Mouse (Mus musculus): ENCODE measurements at regions not wholly inside any gene's neighbourhood (a gene's known extent, or its start where the extent isn't known, plus 50 kb on each side); places are given as distances from the start of the nearest gene placed in this dataset.
"Not testable (repeated sequence)": the region's sequence is repeated elsewhere in the genome, so short reads cannot be mapped to it uniquely, and the experiment has no call there.

- H3K4me1 ChIP-seq (ENCODE audit: control insufficient read depth, insufficient read depth, low read length); H3K9ac ChIP-seq (ENCODE audit: low read depth, low read length); H3K4me3 ChIP-seq (ENCODE audit: low read depth, low read length); H3K27ac ChIP-seq (replicated peaks; ENCODE audit: low read depth, low read length); H3K4me2 ChIP-seq (ENCODE audit: low read depth, low read length); H3K27me3 ChIP-seq (replicated peaks; ENCODE audit: control insufficient read depth, insufficient read depth, low read length); H3K9me3 ChIP-seq (ENCODE audit: control insufficient read depth, low read length); DNase-seq (ENCODE audit: low spot score); H3K36me3 ChIP-seq (ENCODE audit: control insufficient read depth, insufficient read depth, low read length); ATAC-seq (ENCODE audit: low read depth): not testable (repeated sequence)
- WGBS = 75% methylated on average over 4 of the region's 4 CpGs
These were observed 335.7 kb downstream of the Tbl1xr1 start for GRCm38 (mm10) chr3:22411976-22412660.

- ATAC-seq (ENCODE audit: low read depth) (no peak), DNase-seq (ENCODE audit: low spot score) (peak; percentile 48)
- Histone ChIP-seq H3K27me3 (replicated peaks; ENCODE audit: control insufficient read depth, insufficient read depth, low read length) (no peaks in the 10 kb centered on the region), H3K9me3 (ENCODE audit: control insufficient read depth, low read length) (no peaks in the 10 kb centered on the region), H3K4me1 (ENCODE audit: control insufficient read depth, insufficient read depth, low read length) (no peaks in the 10 kb centered on the region), H3K27ac (replicated peaks; ENCODE audit: low read depth, low read length) (no peak overlapping the region), H3K4me3 (ENCODE audit: low read depth, low read length) (no peak overlapping the region), H3K36me3 (ENCODE audit: control insufficient read depth, insufficient read depth, low read length) (no peaks in the 10 kb centered on the region), H3K9ac (ENCODE audit: low read depth, low read length) (no peak overlapping the region), H3K4me2 (ENCODE audit: low read depth, low read length) (no peak overlapping the region)
- 71% methylated on average over 9 of the region's 9 CpGs for WGBS
These were observed 361.8 kb downstream of the Tbl1xr1 start for GRCm38 (mm10) chr3:22438027-22438780.

GRCm38 (mm10) chr3:22470542-22470941 lies 394.1 kb downstream of the Tbl1xr1 start:
- Histone ChIP-seq H3K27ac (replicated peaks; ENCODE audit: low read depth, low read length) (no peak overlapping the region), H3K36me3 (ENCODE audit: control insufficient read depth, insufficient read depth, low read length) (no peaks in the 10 kb centered on the region), H3K4me2 (ENCODE audit: low read depth, low read length) (no peak overlapping the region), H3K4me1 (ENCODE audit: control insufficient read depth, insufficient read depth, low read length) (no peaks in the 10 kb centered on the region), H3K9ac (ENCODE audit: low read depth, low read length) (no peak overlapping the region), H3K9me3 (ENCODE audit: control insufficient read depth, low read length) (no peaks in the 10 kb centered on the region), H3K27me3 (replicated peaks; ENCODE audit: control insufficient read depth, insufficient read depth, low read length) (no peaks in the 10 kb centered on the region), H3K4me3 (ENCODE audit: low read depth, low read length) (no peak overlapping the region)
- ATAC-seq (ENCODE audit: low read depth) (no peak), DNase-seq (ENCODE audit: low spot score) (no peak)
- 89% methylated on average over 5 of the region's 5 CpGs for WGBS

- WGBS = 72% methylated on average over 2 of the region's 2 CpGs
- Histone ChIP-seq H3K4me3 (ENCODE audit: low read depth, low read length) (no peak overlapping the region), H3K9me3 (ENCODE audit: control insufficient read depth, low read length) (no peaks in the 10 kb centered on the region), H3K9ac (ENCODE audit: low read depth, low read length) (no peak overlapping the region), H3K4me1 (ENCODE audit: control insufficient read depth, insufficient read depth, low read length) (no peaks in the 10 kb centered on the region), H3K4me2 (ENCODE audit: low read depth, low read length) (no peak overlapping the region), H3K36me3 (ENCODE audit: control insufficient read depth, insufficient read depth, low read length) (no peaks in the 10 kb centered on the region), H3K27ac (replicated peaks; ENCODE audit: low read depth, low read length) (no peak overlapping the region), H3K27me3 (replicated peaks; ENCODE audit: control insufficient read depth, insufficient read depth, low read length) (no peaks in the 10 kb centered on the region)
- no peak for DNase-seq (ENCODE audit: low spot score)
- ATAC-seq (ENCODE audit: low read depth) = no peak
These were observed 416.1 kb downstream of the Tbl1xr1 start for GRCm38 (mm10) chr3:22492530-22492929.

Data from embryonic facial prominence, embryonic 14.5 days (tissue).